Mouse (Mus musculus) lung, postnatal 0 days (tissue): ENCODE measurements around the gene Gm26938.

Experiments used
- CTCF ChIP-seq: IDR thresholded peaks from 2 replicates; pipeline ENCODE4 v1.5.1; 2016; ENCODE audit warnings: antibody characterized with exemption, mild to moderate bottlenecking
- EP300 ChIP-seq: IDR thresholded peaks from 2 replicates; pipeline ENCODE4 v1.6.1; 2016; ENCODE audit warnings: antibody characterized with exemption, mild to moderate bottlenecking, control low read depth

GRCm38 (mm10) chr5:139801880-139802279, 24.3 kb downstream of the Gm26938 start:
- TF ChIP-seq CTCF (no peak), EP300 (no peak)
